Mouse (Mus musculus): Measurements from ENCODE around the gene Gm10591. TPM values are rescaled to one million over a fixed set of nuclear protein-coding genes. Genes with fewer than 3 reads are reported as not detected.

Gene Gm10591
- polyA plus RNA-seq (2012; rRNA removed): 1.3 TPM in 1 of 2 replicates, not detected in the other

DNA sequence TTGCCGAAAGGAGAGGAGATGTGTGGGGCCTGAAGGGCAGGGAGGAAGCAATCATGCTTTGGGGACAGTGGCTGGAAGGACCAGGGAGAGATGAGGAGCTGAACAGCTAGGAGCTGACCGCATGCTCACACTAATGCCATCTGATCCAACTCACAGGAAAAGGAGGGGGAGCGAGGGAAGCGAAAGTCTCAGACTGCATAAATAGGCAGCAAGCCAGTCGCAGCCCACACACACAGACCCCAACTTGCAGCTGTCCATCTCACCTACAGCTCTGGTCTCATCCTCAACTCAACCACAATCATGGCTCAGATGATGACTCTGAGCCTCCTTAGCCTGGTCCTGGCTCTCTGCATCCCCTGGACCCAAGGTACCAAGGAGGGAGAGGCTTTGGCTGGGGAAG is at the start of gene Gm10591:
Gene Gm10591, plus strand, starts transcription at position 301 of the 400 bp plus-strand sequence.

DNA sequence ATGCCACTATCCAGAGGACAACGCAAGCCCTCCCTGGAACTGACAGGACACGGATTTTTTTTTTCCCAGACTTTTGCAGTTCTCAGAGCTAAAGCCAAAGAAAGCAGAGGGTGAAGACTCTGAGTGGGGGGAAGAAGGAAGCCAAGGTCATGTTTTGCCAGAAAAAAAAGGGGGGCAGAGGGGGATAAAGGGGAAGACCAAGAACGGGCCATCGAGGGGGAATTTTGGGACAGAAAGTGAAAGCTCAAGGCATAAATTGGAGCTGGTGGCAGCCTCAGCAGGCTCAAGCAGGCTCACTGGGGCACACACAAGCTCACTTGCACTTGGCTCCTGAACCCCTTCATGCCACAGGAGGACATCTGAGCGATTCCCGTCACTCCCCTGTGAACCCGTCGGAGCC is 17.4 kb downstream of the Gm10591 start, which contains the start of gene Gm2564:
Gene Gm2564, plus strand, starts transcription at position 301 of the 400 bp plus-strand sequence.

DNA sequence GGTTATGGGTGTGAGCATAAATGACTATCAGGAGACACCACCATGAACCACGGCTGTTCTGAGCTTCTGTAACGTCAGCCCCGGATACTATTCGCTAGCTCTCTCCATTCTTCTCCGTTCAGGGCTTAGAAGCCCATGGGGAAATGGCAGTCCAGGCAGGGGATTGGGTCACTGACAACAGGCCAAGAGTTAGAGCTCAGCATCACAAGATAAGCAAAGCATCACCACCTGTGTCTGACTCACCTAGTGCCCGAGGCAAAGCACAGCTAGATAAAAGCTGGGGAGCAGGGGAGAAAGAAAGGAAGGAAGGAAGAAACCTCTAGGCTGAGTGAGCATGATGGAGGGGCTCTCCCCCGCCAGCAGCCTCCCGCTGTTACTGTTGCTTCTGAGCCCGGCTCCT is 43.0 kb downstream of the Gm10591 start, which contains the start of gene Ccl27b:
Gene Ccl27b, plus strand, starts transcription at position 301 of the 400 bp plus-strand sequence.

DNA sequence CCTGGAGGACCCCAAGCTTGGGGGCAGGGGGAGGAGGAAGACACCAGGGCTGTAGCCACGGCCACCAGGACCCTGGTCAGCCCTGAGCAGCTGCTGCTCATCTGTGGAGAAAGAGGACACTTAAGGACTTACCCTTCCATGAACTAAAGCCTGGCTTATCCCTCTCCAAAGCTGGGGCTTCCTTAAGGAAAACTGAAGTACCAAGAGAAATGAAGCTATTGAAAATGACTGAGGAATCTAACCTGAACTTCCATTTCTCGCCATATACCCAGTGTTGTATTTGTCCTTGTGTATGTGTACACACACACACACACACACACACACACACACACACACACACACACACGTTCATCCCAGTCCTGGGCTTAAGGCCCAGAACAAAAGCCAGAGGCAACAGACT is 49.8 kb downstream of the Gm10591 start, which contains the start of gene Il11ra2:
Gene Il11ra2, minus strand, starts transcription at position 101 of the 400 bp plus-strand sequence.

Other genes starting within 250 kb of the Gm10591 start
- not detected in 2 replicates for gene Gm21586, start 172.8 kb upstream of the Gm10591 start, polyA plus RNA-seq (2012; rRNA removed)
- gene Gm2163, start 145.4 kb upstream of the Gm10591 start, polyA plus RNA-seq (2012; rRNA removed): not detected in 2 replicates
- gene Fam205a2, start 84.0 kb upstream of the Gm10591 start, polyA plus RNA-seq (2012; rRNA removed): not detected in 2 replicates
- gene Gm2564, start 17.5 kb downstream of the Gm10591 start, polyA plus RNA-seq (2012; rRNA removed): 0.63 TPM in 1 of 2 replicates, not detected in the other
- not detected in 2 replicates for gene Ccl27b, start 43.1 kb downstream of the Gm10591 start, polyA plus RNA-seq (2012; rRNA removed)
- gene Il11ra2, start 49.7 kb downstream of the Gm10591 start, polyA plus RNA-seq (2012; rRNA removed): 0.09 and 0.14 TPM in 2 replicates
- not detected in 2 replicates for gene 4930578G10Rik, start 123.3 kb downstream of the Gm10591 start, polyA plus RNA-seq (2012; rRNA removed)
- 0.86 and 1.9 TPM in 2 replicates for gene Ccl19, start 144.4 kb downstream of the Gm10591 start, polyA plus RNA-seq (2012; rRNA removed)
- gene Ccl21a, start 161.8 kb downstream of the Gm10591 start, polyA plus RNA-seq (2012; rRNA removed): 14.0 and 19.6 TPM in 2 replicates
- not detected in 2 replicates for gene Fam205a1, start 241.7 kb downstream of the Gm10591 start, polyA plus RNA-seq (2012; rRNA removed)
- not detected in 2 replicates for gene Gm12394, start 244.6 kb downstream of the Gm10591 start, polyA plus RNA-seq (2012; rRNA removed)

All from stomach, adult 2 months (tissue).